Mouse (Mus musculus) right cerebral cortex, adult 2 months (tissue): ENCODE data around the gene Otop1.

Experiments used
- DNase-seq, 2 experiments: peaks; one replicate each; pipeline ENCODE4 v3.0.0; 2021 to 2022; ENCODE audit warnings: low spot score in 2 of 2

The Otop1 gene

DNA sequence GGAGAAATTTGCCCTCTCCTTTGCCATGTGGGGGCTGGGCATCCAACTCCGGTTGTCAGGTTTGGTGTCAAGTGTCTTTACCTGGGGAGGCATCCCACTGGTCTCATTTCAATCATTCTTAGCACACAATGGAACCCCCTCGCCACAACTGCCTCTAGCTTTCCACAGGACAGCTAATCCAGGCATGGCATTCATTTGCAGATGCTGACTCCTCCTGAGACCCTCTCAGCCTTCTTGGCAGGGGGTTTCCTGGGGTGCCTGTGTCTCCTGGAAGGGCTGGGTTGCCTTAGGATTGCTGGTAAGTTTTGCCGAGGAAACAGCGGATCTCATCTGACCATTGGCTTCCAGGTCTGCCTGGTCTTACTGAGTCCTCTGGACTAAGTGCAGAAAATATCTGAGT is at the start of gene Otop1:
TSS of gene Otop1 (plus strand) at position 202 of the 400 bp plus-strand sequence.
- no peak for DNase-seq

- peak in 1 of 2 experiments; percentile 48 for DNase-seq
These were observed 40.4 kb upstream of the Otop1 start for GRCm38 (mm10) chr5:38235422-38235821.

DNA sequence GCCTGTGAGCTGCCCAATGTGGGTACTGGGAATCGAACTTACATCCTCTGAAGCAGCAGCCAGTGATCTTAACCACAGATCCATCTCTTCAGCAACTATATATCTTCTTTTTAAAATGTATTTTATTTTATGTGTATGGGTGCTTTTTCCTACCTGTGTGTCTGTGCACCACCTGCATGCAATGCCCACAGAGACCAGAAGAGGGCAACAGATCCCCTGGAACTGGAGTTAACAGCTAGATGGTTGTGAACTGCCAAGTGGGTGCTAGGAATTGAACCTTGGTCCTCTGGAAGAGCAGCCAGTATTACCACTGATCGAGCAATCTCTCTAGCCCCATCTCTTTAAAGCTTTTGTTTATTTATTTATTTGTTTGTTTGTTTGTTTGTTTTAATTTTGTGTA is 39.1 kb upstream of the Otop1 start:
- no peak for DNase-seq

GRCm38 (mm10) chr5:38240727-38241472 is 34.9 kb upstream of the Otop1 start:
- DNase-seq, result no peak

- no peak for DNase-seq
These were observed 34.3 kb upstream of the Otop1 start for GRCm38 (mm10) chr5:38241473-38241834.

GRCm38 (mm10) chr5:38241966-38242365 is 33.8 kb upstream of the Otop1 start:
- no peak for DNase-seq

GRCm38 (mm10) chr5:38255195-38255594 is 20.6 kb upstream of the Otop1 start:
- DNase-seq, result no peak

GRCm38 (mm10) chr5:38255644-38256043 is 20.1 kb upstream of the Otop1 start:
- no peak for DNase-seq

DNA sequence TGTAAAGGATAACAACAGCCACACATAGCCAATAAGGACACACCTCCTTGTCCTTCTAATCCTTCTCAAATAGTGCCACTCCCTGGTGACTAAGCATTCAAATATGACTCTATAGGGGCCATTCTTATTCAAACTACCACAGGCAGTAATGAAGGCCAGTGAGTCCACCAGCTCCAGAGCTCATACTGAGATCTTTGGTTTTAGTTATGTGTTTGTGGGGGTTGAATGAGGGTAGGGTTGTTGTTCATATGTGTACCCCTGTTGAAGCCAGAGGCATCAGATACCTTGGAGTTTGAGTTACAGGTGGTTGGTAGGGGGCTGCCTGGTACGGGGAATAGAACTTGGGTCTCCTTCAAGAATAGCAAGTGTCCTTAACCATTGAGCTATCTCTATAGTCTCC is 19.2 kb upstream of the Otop1 start:
- DNase-seq, result no peak

DNA sequence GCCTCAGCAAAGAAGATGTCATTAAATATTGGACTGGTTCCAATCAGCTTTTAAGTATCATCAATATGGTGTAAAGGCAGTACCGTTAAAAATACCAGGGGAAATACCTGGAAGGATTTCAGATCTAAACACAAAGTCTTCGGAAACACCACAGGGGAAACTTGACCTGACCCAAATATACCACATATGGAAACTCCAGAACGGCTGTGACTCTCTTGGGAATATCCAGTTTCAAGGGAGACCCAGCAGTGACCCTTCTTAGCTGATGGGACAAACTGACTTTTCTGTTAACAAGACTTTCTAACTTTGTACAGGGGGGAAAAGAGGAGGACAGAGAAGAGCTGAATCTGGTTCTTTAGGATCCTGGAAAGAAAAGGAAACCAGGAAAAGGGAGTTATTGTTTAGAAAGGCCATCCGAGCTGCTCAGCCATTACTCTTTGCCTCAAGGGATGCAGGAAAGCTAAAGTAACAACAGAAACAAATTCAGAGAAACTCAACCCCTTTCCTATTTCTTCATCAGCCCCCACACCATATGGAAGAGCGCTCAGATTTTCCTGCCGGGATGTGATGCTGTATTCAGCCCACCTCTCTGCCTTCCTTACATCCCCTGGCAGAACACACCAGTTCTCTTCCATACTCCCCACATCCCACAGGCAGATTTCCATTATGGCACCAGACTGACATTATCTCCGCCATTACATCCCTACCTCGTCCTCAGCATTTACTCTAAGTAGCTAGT is 17.6 kb upstream of the Otop1 start:
- no peak for DNase-seq

DNA sequence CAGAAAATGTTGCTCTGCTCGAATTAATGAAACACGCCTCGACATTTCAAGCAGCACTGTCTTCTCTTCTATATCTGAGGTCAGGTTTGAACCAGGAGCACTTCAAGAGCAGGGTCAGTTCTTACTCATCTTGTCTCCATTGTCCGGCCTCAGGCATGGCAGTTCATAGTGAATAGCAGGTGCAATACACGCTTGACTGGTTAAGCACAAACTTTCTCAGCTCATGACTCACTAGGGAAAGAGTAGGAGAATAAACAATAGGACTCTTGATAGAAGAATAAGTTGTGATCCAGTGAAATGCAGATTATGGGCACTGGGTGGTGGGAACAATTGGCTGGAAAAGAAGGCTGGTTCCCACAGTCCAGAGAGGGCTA is 17.0 kb upstream of the Otop1 start:
- DNase-seq, result no peak

DNA sequence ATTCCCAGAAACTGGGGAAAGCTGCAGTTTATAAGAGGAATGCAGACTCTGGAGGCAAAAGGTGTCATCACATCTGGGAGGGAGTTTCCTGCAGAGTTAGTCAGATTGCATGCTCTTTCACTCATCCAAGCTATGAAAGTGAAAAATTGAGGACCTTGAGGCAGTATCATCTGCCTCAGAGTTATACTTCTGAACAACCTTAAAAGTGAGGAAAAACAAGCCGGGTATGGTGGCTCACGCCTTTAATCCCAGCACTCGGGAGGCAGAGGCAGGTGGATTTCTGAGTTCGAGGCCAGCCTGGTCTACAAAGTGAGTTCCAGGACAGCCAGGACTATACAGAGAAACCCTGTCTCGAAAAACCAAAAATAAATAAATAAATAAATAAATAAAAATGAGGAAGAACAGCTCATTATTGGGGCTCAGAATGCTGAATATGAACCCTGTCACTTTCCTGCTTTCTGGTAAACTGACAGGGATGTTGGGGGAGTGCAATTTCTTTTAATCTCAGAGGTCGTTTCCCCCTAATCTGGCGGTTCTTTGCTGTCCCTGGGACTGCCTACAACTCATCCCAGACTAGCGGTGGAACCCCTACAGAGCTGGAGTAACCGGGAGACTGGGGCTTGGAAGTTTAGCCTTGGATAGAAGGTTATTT is 16.2 kb upstream of the Otop1 start:
- no peak for DNase-seq

DNA sequence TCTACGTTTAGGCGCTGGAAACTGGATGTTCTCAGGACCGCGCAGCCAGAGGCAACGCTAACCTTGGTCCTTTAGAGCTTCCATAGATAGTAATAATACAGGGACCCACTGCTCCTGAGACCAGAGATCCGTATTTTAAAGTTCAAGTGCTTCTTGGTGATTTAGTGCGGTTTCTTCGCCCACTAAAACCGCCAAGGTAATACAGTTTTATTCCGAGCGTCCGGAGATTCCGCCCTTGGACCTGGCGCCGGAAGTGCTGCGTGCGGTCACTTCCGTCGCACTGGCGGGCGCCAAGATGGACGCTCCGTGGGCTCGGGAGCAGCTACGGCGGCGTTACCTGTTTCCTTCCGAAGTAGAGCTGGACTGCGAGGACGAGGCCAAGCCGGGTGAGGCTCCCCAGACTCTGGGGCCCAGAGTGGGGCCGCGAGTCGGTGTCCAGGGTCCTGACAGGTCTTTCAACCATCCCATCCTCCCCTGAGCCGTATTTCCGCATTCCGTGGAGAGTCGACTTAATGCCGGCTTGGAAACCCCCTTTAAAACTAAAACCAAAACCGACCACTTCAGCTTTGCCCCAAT is 15.6 kb upstream of the Otop1 start, which contains the start of gene Tmem128:
TSS of gene Tmem128 (plus strand) at position 79 of the 576 bp plus-strand sequence.
- peak; percentile 73 to 80 for DNase-seq

- DNase-seq, result no peak
These were observed 4.8 kb upstream of the Otop1 start for GRCm38 (mm10) chr5:38270942-38271341.

GRCm38 (mm10) chr5:38273831-38274230 is 1.9 kb upstream of the Otop1 start:
- no peak for DNase-seq

GRCm38 (mm10) chr5:38276451-38276850 is 679 bp downstream of the Otop1 start:
- no peak for DNase-seq

- DNase-seq, result no peak
These were observed 1.5 kb downstream of the Otop1 start for GRCm38 (mm10) chr5:38277098-38277866.

GRCm38 (mm10) chr5:38277936-38278600 is 2.3 kb downstream of the Otop1 start:
- no peak for DNase-seq

DNA sequence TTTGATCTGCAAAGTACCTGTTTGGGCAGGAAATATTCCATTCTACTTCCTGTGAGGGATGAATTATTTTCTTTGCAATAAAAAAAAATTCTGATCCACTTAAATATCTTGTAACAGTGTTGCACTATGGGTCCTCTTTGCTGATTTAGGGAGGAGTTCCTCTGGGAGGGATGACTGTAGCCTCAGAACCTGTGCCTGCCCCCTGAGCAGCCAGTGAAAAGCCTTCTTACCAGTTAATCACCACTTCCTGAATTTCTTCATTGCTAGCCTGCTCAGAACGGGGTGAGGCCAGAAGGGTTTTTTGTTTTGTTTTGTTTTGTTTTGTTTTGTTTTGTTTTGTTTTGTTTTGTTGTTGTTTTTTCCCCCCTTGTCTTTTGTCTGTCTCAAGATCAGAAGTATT is 4.3 kb downstream of the Otop1 start:
- DNase-seq, result no peak

DNA sequence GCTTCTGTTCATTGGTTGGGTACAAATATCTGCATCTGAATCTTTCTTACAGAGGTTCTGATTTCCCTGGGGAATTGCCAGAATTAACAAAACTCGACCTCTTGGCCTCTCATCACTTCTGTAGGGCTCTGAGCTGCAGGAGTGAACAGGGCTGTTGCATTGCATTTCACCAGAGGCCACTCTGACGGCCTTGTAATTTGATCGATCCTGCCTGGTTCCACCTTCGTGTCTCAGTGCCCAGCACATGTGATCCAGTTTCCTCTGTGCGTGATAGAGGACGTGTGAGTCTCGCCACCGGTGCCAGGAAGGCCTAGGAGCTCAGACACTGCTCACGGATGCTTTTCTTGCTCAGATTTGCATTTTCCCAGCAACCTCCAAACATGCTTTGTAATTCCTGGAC is 10.0 kb downstream of the Otop1 start:
- no peak for DNase-seq

- no peak for DNase-seq
These were observed 12.7 kb downstream of the Otop1 start for GRCm38 (mm10) chr5:38288476-38288875.
